In the genomic region with DNA sequence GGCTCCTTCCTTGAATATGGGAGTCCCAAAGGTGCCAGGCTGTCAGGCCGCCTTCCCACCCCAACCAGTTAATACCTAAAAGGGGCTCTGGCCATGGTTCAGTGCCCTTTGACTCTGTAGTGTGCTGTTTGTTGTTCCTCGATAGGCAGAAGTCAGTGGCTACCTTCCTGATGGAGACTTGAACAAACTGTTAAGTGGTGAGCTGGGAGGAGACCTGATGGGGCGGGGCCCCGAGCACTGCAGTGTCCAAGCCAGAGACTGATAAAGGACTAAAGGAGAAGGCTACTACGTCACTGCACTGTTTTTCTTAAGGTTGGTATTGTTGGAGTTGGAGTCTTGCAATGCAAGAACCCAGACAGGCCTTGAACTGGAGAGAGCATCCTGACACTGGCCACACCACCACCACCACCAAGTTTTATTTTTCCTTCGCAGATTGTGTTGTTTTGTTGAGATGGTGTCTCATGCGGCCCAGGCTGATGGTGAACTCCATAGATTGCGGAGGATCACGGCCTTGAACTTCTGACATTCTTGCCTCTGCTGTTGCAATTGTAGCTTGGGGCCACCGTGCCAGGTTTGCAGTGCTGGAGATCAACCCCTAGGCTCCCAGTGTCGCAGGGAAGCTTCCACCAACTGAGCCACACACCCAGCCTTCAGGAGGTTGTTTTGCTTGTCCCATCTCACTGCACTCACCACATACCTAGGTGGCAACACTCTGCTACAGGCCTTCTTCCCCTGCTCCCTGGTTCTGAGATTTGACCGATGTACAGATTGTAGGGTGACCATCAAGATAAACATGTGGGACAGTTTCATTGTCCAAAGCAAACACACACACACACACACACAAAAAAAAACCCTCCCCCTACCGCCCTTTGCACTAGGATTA, we compare ENCODE assay signal across 9 mouse cellular contexts. TPM values are rescaled to one million over a fixed set of nuclear protein-coding genes. Genes with fewer than 3 reads are reported as not detected.
DNase-seq lines count a peak whose midpoint lies in the region; ATAC-seq lines count a peak whose summit lies in the region.
"Had no signal": no experiment of that assay in that cellular context is flagged by ENCODE, and none has a peak within 500 bp of the region (broad histone marks: within the 10 kb centered on the region; RNA-seq: fewer than 3 reads in every experiment).

No protein-coding gene starts in this region.

- peak overlapping the region; percentile 81; the same call in 1 of the 2 replicates for H3K4me2 ChIP-seq in forebrain, embryonic 12.5 days
- H3K4me2 ChIP-seq in forebrain, embryonic 15.5 days (replicated peaks): no peak overlapping the region
- peak overlapping the region; percentile 35 for H3K4me2 ChIP-seq in liver, embryonic 13.5 days

- peaks cover 35% of the 10 kb centered on the region for H3K4me1 ChIP-seq in forebrain, embryonic 12.5 days
- peaks cover 23% of the 10 kb centered on the region for H3K4me1 ChIP-seq in forebrain, embryonic 15.5 days
- H3K4me1 ChIP-seq in liver, embryonic 13.5 days (replicated peaks): peaks cover 48% of the 10 kb centered on the region

- no peak overlapping the region for H3K4me3 ChIP-seq in forebrain, embryonic 12.5 days (replicated peaks)
- H3K4me3 ChIP-seq in forebrain, embryonic 15.5 days: no peak overlapping the region
- no peak overlapping the region for H3K4me3 ChIP-seq in liver, embryonic 13.5 days (replicated peaks)

- H3K27me3 ChIP-seq in forebrain, embryonic 12.5 days: 0 out of 2 replicates have a peak, but pooled peaks cover 6% of the 10 kb centered on the region
- no peaks in the 10 kb centered on the region for H3K27me3 ChIP-seq in forebrain, embryonic 15.5 days
- H3K27me3 ChIP-seq in liver, embryonic 13.5 days: no peaks in the 10 kb centered on the region

- H3K36me3 ChIP-seq in forebrain, embryonic 12.5 days (replicated peaks): no peaks in the 10 kb centered on the region
- no peaks in the 10 kb centered on the region for H3K36me3 ChIP-seq in forebrain, embryonic 15.5 days
- H3K36me3 ChIP-seq in liver, embryonic 13.5 days: no peaks in the 10 kb centered on the region

- no peak for ATAC-seq in forebrain, embryonic 12.5 days (ENCODE audit: low FRiP score)
- ATAC-seq in forebrain, embryonic 15.5 days (replicated peaks): no peak
- ATAC-seq in liver, embryonic 13.5 days (ENCODE audit: low read depth): peak; percentile 21; the same call in 1 of the 2 replicates

- DNase-seq in ovary, adult 18-20 months (ENCODE audit: low spot score): peak; percentile 25
- DNase-seq in ovary, postnatal 10 days (ENCODE audit: low spot score): no peak
- DNase-seq in liver, embryonic 13.5 days: peak; percentile 62
- no peak for DNase-seq in thymus, postnatal 36 days
- DNase-seq in ovary, postnatal 36 days (ENCODE audit: low spot score): no peak
- DNase-seq in cerebellum, adult 11-12 months: no peak
- DNase-seq: cerebellum, adult 11 months had no signal

- H3K27ac ChIP-seq in forebrain, embryonic 12.5 days: no peak overlapping the region
- no peak overlapping the region for H3K27ac ChIP-seq in forebrain, embryonic 15.5 days (replicated peaks)
- no peak overlapping the region for H3K27ac ChIP-seq in liver, embryonic 13.5 days

- H3K9ac ChIP-seq in forebrain, embryonic 12.5 days: no peak overlapping the region
- no peak overlapping the region for H3K9ac ChIP-seq in forebrain, embryonic 15.5 days (replicated peaks)
- H3K9ac ChIP-seq in liver, embryonic 13.5 days: 0 out of 2 replicates have a peak overlapping the region, but pooled peaks have one; percentile 43

- WGBS in forebrain, embryonic 12.5 days: 67% methylated on average over 13 of the region's 13 CpGs
- 74% methylated on average over 13 of the region's 13 CpGs for WGBS in forebrain, embryonic 15.5 days
- 51% methylated on average over 13 of the region's 13 CpGs for WGBS in liver, embryonic 13.5 days (ENCODE audit: insufficient replicate concordance)

- H3K9me3 ChIP-seq in forebrain, embryonic 12.5 days: no peaks in the 10 kb centered on the region
- H3K9me3 ChIP-seq in forebrain, embryonic 15.5 days: no peaks in the 10 kb centered on the region
- H3K9me3 ChIP-seq in liver, embryonic 13.5 days (replicated peaks): no peaks in the 10 kb centered on the region

RNA-seq across cellular contexts. Expression of a gene that starts 2.2 kb away (rescaled TPM):
- polyA plus RNA-seq in forebrain, embryonic 12.5 days (2016; fragmentation: Nextera tagmentation; extraction: Ambion mirVana): 34.9 and 35.8 TPM in 2 replicates
- 25.3 and 27.1 TPM in 2 replicates for polyA plus RNA-seq in forebrain, embryonic 15.5 days (2015; fragmentation: Nextera tagmentation; extraction: Ambion mirVana)
- 3.9 TPM in 2 replicates for polyA plus RNA-seq in liver, embryonic 13.5 days (2015; fragmentation: Nextera tagmentation; extraction: Ambion mirVana)

Comparison
In these comparisons a context has a peak if more than half of its experiments do, and no peak if none do; other contexts are left out.
1. DNase-seq: peak in ovary, adult 18-20 months (single experiment) and liver, embryonic 13.5 days (single experiment); none in ovary, postnatal 10 days (single experiment), thymus, postnatal 36 days (0 of 2), ovary, postnatal 36 days (single experiment) and cerebellum, adult 11-12 months (single experiment).